Mouse (Mus musculus) heart, adult 2 months (tissue): ENCODE results near the gene Pfdn5.

Experiments used
- EP300 ChIP-seq: fragments of 200-500 bp; IDR thresholded peaks from 2 replicates; pipeline ENCODE4 v1.6.1; 2011; ENCODE audit warnings: low read depth, low read length, control low read depth; ENCODE audit not compliant: insufficient read depth
- POLR2A ChIP-seq: fragments of 200-500 bp; IDR thresholded peaks from 2 replicates; pipeline ENCODE4 v1.6.1; 2011; ENCODE audit warnings: mild to moderate bottlenecking, low read depth, low read length, control low read depth; ENCODE audit not compliant: insufficient read depth

- TF ChIP-seq POLR2A (no peak), EP300 (no peak)
Measured at GRCm38 (mm10) chr15:102308717-102309116, 17.2 kb upstream of the Pfdn5 start.
